Mouse (Mus musculus) lung, adult 2 months (tissue): ENCODE data around the gene Rad17.

Source experiments
- CTCF ChIP-seq: fragments of 200-500 bp; IDR thresholded peaks from 2 replicates; pipeline ENCODE4 v1.5.1; 2011; ENCODE audit warnings: mild to moderate bottlenecking, low read length, control low read depth; ENCODE audit not compliant: insufficient read depth
- POLR2A ChIP-seq: fragments of 200-500 bp; IDR thresholded peaks from 2 replicates; pipeline ENCODE4 v1.6.1; 2011; ENCODE audit warnings: low read depth, mild to moderate bottlenecking, control low read depth, low read length, borderline replicate concordance; ENCODE audit errors: extremely low read depth

- TF ChIP-seq CTCF (no peak), POLR2A (no peak)
Observed at GRCm38 (mm10) chr13:100648223-100648622, 2.6 kb downstream of the Rad17 start.
